Mouse (Mus musculus): ENCODE measurements at regions not wholly inside any gene's neighbourhood (a gene's known extent, or its start where the extent isn't known, plus 50 kb on each side); places are given as distances from the start of the nearest gene placed in this dataset.

DNA sequence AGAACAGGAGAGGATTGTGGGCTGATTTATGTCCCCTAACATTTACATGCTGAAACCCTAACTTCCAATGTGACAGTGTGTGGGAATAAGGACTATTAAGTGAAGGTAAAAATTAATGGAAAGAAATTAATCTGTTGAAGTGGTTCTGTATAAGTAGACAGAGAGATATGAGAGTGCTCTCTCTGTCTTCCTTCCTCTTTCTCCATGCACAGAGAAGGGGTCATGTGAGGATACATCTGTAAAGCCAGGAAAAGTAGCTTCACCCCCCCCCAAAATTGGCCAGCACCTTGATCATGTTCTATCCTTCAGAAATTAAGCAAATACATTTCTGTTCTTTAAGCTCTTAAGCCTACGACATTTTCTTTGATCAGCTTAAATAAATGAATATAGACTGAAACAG is 268.6 kb upstream of the Ccdc54 start:
- DNase-seq (ENCODE audit: low read depth in 1 of 2, low spot score in 2 of 2): no peak

DNA sequence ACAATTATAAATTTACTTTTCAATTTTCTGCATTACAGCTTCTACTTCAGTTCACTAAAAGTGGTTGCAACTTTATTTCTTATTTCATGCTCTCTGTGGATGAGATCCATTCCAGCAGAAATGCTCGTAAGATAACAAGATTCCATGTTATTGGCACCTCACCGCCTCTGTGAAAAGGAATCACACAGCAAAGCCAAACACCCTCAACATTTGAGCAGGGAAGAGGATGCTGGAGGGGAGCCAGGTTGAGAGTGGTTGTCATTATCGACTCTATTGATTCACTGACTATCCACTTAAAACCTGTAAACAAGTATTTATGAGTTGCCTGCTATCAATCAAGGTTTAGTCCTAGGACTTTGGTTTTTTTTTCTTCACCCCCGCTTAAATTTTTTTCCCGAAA is 261.1 kb upstream of the Ccdc54 start:
- no peak for DNase-seq (ENCODE audit: low read depth in 1 of 2, low spot score in 2 of 2)

DNA sequence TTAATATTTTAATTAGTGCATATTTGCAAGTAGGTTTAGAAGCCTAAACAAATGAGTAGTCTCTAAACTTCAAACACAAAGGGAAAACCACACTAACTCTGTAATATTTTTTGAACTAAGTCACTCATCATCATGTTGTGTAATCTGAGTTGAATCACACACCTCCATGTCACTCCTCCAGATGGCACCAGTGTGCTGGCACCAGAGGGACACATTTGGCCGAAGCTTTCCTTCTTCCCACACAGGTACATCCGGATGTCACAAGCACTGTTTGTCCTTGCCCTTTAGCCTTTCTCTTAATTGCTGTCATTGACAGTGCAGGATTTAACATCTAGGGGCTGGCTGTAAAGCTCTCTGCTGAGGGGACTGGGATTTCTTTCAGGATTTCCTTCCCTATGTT is 256.7 kb upstream of the Ccdc54 start:
- no peak for DNase-seq (ENCODE audit: low read depth in 1 of 2, low spot score in 2 of 2)

DNA sequence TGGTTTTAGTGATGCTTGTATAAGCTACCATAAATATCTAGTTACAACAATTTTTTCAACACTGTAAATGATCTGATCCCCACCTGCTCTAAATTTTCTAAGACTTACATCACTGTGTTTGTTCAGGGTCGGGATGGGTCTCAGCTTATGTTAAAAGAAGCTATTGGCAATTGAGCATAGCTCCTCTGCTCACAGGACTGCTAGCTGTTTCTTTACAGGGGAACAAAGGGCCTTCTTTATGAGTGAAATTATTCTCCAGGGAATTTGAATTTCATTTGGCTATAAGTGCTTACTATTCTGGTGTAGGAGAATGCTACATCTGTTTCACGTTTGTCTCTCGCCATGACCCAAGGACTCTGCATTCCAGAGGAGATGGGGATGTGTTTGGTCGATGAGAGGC is 255.6 kb upstream of the Ccdc54 start:
- no peak for DNase-seq (ENCODE audit: low read depth in 1 of 2, low spot score in 2 of 2)

DNA sequence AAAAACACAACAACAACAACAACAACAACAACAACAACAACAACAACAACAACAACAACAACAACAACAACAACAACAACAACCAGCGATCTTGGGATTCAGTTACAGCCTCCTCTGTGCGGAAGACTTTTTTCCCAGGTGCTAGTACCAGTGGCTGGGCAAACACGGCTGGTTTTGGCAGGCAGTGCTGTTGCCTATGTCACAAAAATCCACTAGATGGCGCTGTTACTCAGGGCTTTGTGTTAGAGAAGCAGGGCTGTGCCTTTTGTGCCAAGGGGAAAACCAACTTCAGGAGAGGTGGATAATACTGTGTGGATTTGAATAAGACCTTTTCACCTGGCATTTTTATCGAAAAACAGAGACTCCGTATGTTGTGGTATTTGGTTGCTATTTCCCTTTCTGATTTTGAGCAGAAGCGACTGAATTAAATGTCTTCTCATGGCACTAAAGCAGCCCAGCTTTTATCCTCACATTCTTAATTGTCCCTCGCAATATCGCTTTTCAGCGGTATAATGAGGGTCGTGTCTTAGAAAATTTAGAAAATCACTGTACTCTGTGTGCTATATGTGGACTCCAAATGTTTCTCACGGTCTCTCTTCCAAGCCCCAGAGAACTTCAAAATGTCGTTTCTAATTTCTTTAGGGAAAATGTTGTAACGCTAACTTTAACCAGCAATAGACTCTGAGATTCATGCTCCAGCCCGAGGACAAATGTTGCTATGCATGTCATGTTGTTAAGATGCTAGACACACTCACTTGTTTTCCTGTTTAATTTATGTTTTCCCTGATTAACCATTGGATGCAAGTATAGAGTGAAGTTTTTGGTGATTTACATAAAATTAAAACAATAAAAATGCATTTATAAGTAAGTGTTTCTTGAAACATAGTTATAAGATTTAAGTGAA is 251.0 kb upstream of the Ccdc54 start:
- no peak for DNase-seq (ENCODE audit: low read depth in 1 of 2, low spot score in 2 of 2)

DNA sequence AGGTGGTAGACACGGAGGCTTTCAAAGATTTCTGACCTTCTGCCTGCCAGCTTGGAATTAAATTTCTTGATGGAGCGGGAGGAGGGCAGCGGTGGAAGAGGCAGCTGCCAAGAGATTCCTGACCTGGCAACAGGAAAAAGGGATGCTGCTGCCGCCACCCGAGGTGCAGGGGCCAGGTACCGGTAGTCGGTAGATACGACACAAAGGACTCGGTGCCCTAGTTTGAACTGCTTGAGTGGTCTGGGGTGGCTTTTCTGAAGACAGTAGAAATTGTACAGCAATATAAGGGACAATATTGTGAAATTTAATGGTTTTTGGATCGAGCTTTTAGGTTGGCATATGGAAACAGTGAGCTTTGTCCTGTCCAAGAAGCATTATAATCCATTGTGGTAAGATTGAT is 250.3 kb upstream of the Ccdc54 start:
- no peak for DNase-seq (ENCODE audit: low read depth in 1 of 2, low spot score in 2 of 2)

DNA sequence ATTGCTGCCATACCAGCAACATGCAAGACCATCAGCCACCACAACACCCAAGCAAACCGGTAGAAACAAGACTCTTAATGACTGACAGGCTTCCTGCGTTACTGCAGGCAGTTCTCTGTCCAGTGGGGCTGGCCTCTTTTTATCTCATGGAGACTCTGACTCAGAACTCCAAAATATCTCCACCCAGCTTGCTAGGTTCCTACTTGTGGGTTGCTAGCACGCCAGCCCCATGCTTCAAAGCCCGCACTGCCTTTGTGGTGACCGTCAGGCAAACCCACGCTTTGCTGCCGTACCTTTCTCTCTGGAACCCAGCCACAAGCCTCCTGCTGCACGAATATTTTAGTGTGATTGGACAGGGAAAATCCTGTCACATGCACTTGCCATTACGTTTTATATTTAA is 248.7 kb upstream of the Ccdc54 start:
- DNase-seq (ENCODE audit: low read depth in 1 of 2, low spot score in 2 of 2): no peak

DNA sequence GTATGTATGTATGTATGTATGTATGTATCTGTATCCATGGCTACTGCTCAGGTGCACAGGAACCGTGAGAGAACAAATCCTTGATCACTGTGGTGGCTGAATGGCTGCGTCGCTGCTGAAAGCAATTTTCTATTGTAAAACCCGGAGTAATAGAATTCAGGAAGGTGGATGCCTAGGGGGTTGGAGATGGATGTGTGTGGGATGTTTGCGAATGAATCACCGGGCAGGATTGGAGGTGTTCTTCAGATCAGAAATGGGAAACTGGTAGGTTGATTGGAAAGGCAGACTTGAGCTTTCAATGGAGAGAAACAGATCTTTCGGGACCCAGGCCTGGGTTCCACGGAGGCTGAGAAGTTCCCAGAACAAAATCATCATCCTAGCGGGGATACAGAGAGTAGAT is 246.5 kb upstream of the Ccdc54 start:
- no peak for DNase-seq (ENCODE audit: low read depth in 1 of 2, low spot score in 2 of 2)

DNA sequence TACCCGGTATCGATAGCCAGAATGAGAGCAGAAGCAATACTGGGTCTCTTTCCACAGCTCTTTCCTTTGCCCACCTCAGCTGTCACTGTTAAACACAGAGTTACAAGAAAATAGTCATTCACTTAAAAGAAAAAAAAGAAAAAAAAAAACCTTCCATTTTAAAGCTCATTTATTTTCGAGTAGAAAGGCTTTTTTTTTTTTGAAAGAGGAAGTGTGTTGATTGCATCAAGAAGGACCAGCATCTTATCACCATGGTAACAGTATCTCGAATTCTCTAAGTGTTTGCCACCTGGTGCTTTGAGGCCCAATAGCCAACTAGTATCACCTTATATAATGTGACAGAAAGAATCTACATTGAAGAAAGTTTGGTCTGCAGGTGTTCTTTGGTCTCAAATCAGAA is 245.5 kb upstream of the Ccdc54 start:
- DNase-seq (ENCODE audit: low read depth in 1 of 2, low spot score in 2 of 2): no peak

DNA sequence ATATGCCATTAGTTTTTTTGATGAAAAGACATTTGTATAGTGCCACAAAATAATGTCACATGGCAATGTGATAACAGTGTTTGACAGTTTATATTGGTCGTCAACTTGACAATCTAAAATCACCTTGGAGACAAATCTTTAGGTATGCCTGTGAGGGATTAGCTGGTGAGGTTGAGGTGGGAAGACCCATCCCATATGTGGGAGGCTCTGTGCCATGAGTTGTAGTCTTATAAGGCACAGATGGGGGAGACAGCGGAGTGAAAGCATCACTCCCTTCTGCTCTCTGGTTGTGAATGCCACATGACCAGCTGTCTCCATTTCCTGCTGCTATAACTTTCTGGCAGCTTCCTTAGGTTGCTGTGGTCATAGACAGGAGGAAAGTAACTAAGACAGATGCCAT is 242.4 kb upstream of the Ccdc54 start:
- DNase-seq (ENCODE audit: low read depth in 1 of 2, low spot score in 2 of 2): no peak

DNA sequence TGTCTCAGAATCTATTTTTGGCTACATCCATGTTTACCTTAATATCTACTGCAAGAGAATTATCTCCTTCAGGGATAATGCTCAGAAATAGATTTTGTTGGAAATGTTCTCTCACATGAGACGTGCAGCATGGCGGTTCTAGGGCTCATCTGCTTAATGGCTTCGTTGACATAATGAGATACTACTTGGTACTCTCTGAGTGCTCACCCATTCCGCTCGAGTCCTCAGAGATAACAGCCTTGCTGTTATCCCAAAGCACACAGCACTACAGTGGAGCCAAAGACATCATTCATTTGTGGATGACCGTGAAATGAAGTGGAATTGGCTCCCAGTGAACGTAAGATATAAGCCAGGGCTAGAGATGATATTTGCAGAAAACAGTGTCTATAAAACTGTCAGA is 231.4 kb upstream of the Ccdc54 start:
- DNase-seq (ENCODE audit: low read depth in 1 of 2, low spot score in 2 of 2): no peak

DNA sequence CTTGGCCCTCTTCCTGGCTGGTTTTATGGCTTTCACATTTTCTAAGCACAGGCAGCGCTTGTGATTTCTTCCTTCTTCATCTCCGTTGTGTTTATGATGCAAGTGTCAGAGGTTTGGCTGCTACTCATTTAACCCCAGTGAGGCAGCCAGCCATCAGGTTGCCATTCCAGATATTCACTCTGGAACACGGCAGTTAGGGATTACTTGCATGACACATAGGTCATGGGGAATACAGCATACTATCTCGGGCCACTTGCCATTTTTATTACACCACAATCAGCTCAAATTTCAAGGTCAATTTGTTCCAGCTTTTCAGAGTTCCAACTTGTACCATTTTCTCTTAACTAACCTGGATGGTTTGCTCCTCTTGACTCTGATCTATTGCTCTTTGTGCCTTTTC is 223.7 kb upstream of the Ccdc54 start:
- DNase-seq (ENCODE audit: low read depth in 1 of 2, low spot score in 2 of 2): no peak

DNA sequence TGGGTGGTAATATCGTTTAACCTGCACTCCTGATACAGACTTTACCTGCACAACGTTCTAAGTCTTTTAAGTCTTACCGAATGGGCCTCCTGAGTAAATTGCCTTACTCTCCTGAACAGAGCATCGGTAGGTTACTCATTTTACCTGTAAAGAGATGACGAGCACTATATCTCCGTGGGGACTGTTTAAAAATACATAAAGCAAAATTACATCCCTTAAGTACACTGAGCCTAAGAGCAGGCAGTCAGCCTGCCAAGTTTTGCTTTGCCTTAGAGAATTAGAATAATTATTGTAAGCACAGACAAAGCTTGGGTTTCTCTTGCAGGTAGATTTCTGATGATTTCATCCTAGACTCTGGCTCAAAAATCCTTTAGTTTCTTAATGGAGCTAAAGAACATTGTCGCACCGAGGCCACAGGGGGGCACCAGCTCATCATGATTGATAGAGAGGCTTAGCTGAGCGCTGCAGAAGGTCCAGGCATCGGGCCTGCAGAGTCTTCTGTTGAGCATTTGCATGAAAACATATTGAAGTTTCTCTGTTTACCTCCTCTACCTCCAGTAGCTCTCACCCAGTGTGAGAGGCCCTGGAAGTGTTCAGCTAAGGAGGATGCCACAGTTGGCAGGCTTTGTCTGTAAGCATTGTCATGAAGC is 208.3 kb upstream of the Ccdc54 start:
- no peak for DNase-seq (ENCODE audit: low read depth in 1 of 2, low spot score in 2 of 2)

DNA sequence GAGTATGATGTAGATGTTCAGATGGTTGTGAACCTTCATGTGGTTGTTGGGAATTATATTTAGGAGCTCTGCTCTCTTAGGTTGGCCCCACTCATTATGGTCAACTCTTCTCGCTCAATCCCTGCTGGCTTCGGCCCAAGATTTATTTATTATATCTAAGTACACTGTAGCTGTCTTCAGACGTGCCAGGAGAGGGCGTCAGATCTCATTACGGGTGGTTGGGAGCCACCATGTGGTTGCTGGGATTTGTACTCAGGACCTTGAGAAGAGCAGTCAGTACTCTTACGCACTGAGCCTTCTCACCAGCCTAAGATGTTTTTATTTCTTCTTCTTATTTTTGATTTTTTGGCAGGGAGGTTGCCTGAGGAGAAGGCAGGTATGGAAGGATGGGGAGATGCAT is 207.1 kb upstream of the Ccdc54 start:
- DNase-seq (ENCODE audit: low read depth in 1 of 2, low spot score in 2 of 2): no peak

DNA sequence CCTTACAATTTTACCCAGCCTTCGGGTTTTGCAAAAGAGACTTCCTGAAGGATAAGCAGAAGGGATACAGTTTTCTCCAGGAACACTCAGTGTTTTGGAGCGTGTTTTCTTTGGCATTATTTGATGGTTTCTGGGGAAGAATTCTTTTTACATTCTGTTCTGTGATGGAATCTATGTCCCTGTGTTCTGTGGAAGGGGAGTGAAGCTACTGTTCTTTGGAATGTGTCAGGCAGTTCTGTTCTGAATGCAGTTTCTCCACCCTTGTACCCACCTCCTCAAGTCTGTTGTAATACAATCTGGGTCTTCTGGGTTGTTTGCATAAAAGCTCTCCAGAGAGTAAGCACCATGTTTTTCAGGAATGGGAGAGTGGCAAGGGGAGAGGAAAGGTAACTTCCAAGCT is 202.0 kb upstream of the Ccdc54 start:
- no peak for DNase-seq (ENCODE audit: low read depth in 1 of 2, low spot score in 2 of 2)

DNA sequence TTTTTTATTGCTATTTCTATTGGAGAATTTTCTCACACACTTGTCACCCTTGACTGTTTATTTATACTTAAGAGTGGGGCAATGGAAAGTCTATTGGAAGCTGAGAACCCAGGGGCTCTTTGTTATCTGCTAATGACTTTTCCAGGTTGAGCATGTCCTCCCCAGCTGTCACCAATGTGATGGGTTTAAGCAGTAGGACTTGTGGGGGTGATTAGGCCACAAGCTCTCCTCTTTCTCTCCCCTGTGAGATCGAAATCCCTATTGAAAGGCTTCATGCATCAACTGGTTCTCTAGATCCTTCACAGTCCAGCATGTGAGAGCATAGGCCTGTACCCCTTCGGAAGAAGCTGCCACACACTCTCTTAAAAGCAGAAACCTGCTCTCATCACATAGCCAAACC is 201.6 kb upstream of the Ccdc54 start:
- DNase-seq (ENCODE audit: low read depth in 1 of 2, low spot score in 2 of 2): no peak

DNA sequence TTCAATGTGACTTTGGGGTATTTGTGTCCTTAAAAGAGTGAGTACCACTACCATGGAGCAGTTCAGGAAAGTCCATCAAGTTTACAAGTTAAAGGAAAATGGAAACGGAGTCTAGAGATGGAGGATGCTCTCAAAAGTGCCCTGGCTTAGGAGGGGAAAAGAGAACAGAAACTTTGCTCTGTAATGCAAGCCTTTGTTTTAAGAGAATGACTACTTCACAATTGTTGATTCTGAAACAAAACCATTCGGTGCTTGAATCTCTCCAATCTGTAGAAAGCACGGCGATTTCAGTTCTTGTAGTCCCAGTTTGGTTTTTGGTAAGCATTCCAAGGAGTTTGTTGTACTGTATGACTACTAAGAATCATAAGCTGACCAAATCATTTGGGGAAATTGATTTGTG is 197.7 kb upstream of the Ccdc54 start:
- no peak for DNase-seq (ENCODE audit: low read depth in 1 of 2, low spot score in 2 of 2)

DNA sequence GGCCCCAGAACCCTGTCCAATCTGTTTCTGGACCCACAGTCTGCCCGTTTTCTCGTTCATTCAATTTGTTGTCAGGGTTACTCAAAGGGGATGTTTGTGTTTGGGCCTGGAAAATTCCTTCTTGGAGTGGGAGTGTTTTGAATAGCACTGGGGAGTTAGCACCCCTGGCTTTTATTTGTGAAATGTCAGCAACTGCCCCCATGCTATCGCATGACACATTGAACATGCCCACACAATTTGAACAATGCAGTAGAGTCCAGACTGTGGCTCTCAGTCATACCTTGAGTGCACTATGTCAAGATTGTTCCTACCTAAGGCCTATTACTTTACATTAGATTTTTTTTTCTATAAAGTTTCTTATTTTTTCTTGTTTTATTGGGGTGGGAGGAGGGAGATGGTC is 195.2 kb upstream of the Ccdc54 start:
- DNase-seq (ENCODE audit: low read depth in 1 of 2, low spot score in 2 of 2): no peak

DNA sequence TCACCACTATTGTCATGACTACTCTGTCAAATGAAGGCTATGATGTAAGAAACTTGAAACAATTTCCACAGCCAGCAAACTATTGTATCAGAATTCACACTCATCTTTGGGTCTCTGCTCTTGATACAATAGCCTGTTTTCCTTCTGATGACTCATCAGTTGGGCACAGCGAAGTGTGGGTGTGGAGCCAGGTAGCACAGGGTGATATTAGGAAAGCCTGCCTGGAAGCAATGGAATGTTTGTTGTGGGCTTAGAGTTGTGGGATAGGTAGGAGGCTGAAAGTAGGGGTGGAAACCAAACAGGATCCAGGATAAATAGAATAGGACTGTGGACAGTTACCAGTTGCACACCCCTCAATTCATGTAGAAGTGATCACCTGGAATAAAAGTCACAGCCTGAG is 194.4 kb upstream of the Ccdc54 start:
- DNase-seq (ENCODE audit: low read depth in 1 of 2, low spot score in 2 of 2): no peak

DNA sequence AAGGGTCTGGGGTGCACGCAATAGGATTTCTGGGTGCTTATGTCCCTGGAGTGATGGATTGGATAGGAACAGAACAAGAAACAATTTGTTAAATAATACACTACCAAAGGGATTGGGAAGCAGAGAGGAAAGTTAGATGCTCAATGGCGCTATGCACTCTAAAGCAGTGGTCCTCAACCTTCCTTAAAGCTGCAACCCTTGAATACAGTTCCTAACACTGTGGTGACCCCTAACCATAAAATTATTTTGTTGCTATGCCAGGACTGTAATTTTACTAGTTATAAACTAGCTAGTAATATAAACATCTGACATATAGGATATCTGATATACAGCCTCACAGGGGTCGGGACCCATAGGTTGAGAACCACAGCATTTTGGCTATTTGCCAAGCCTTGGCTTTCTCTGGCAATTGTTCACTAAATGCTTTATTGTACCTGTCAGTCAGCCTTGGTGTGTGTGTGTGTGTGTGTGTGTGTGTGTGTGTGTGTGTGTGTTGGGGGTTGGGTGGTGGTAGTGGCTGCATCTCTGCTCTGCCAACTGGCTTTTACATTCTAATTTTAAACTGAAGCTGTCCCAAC is 193.8 kb upstream of the Ccdc54 start:
- DNase-seq (ENCODE audit: low read depth in 1 of 2, low spot score in 2 of 2): no peak

DNA sequence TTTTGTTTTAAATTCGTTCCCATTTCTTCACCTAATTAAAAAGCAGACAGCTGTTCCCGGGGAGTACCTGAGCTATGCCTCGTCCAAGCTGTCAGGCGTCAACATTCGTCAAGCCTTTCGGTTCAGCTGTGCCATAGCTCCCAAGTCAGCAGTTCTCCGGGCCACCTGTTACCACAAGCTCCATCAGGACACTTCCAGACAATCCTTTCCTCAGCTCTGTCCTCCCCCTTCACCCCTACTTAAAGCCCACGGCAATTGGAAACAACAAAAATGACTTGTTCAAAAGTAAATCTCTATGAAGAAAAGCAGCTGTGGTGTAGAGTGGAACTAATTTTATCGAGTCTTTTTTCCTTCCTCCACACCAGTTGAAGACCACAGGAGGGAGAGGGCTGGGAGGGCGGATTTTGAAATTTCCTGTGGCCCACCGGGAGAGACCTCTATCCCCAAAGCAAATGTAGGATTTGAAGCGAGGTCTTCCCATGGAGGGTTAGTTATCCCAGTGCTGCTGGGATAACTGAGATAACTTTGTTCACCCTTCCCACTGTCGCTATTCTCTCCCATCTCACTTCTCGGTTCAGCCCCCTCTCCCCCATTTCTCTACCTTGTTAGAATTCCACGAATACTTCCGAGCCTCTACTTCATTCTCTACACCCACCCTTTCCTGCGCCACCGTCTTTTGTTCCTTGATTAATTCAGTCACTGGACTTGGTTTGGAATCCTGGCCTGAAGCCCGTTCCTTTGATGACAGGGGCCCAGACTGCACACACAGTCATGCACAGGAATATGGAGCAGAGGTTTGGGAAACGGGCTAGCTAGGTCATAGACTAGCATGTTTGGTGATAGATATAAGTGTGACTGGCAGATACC is 193.1 kb upstream of the Ccdc54 start:
- DNase-seq (ENCODE audit: low read depth in 1 of 2, low spot score in 2 of 2): no peak

DNA sequence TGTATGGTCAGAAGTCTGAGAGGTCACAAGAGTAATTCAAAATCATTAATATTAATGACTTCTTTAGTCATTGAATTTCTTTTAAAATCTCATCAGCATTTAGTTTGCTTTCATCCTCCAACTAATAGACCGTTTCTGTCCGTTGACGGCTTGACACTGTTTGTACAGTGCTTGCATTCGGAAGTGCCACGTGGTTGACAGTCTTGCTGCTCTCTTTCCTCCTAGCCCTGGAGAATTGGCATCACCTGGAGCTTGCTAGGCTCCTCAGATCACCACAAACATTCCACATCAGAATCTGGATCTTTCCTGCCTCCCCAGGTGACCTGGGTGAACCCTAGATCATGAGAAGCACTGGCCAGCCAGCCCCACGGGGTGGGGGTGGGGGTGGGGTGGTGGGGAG is 192.3 kb upstream of the Ccdc54 start:
- no peak for DNase-seq (ENCODE audit: low read depth in 1 of 2, low spot score in 2 of 2)

Data from monocyte, adult 2 months (primary cell).